ENCODE assay signal across 10 mouse cellular contexts in the genomic region with DNA sequence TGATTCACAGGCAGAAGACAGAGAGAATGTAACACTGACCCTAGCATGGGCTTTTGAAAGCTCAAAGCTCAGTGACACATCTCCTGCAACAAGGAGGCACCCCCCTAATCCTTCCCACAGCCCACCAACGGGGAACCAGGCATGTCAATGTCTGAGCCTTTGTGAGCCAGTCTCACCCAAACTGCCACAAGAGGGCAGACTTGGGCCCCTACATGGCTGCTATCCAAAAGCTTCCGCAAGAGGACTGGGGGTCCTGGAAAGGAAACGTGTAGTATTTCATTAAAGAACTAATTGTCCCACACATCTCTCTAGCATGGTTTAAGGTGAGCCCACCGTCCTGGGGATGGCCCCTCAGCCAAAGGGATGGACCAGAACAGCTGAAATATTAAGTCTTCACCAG. TPM values are rescaled to one million over a fixed set of nuclear protein-coding genes. Genes with fewer than 3 reads are reported as not detected.
DNase-seq lines count a peak whose midpoint lies in the region; ATAC-seq and TF ChIP-seq lines count a peak whose summit lies in the region.
"Had no signal": no experiment of that assay in that cellular context is flagged by ENCODE, and none has a peak within 500 bp of the region (broad histone marks: within the 10 kb centered on the region; RNA-seq: fewer than 3 reads in every experiment).

No protein-coding gene starts in this region.

- H3K27ac ChIP-seq in bone marrow macrophage, adult 2 months (ENCODE audit: insufficient read depth, low read depth, low read length): no peak overlapping the region
- H3K27ac ChIP-seq: embryonic facial prominence, embryonic 15.5 days; liver, embryonic 13.5 days had no signal

- no peaks in the 10 kb centered on the region for H3K4me1 ChIP-seq in bone marrow macrophage, adult 2 months (ENCODE audit: control insufficient read depth, insufficient read depth, low read length)
- H3K4me1 ChIP-seq: embryonic facial prominence, embryonic 15.5 days; liver, embryonic 13.5 days had no signal

- TF ChIP-seq CTCF in bone marrow macrophage, adult 2 months (IDR thresholded peaks at IDR 0.05; ENCODE audit: low read depth, low read length): peak; percentile 79

- peak; percentile 66 for DNase-seq in CD4-positive, CD25-positive, alpha-beta regulatory T cell, adult 2 months (ENCODE audit: low read depth, low spot score)
- peak; percentile 13 to 53 for DNase-seq in kidney, postnatal 36 days
- DNase-seq in kidney, adult 9 months: no peak
- DNase-seq in lung, postnatal 4 days: peak; percentile 30 to 40
- no peak for DNase-seq in ovary, postnatal 36 days (ENCODE audit: low spot score)
- no peak for DNase-seq in right cerebral cortex, adult 18-20 months
- DNase-seq: liver, embryonic 13.5 days had no signal

- no peak for TF ChIP-seq POLR2A in bone marrow macrophage, adult 2 months (IDR thresholded peaks at IDR 0.05; ENCODE audit: borderline replicate concordance, low read depth, low read length)

- no peak for ATAC-seq in CD4-positive, CD25-positive, alpha-beta regulatory T cell, adult 4 months

- H3K4me3 ChIP-seq in bone marrow macrophage, adult 2 months (ENCODE audit: insufficient read depth, low read length): no peak overlapping the region
- H3K4me3 ChIP-seq: embryonic facial prominence, embryonic 15.5 days; liver, embryonic 13.5 days had no signal

RNA-seq across cellular contexts. Expression of gene A230050P20Rik, which starts 6.6 kb away (rescaled TPM):
- 10 to 100 TPM; 13.8 to 24.3 TPM for polyA plus RNA-seq in CD4-positive, CD25-positive, alpha-beta regulatory T cell, adult 4 months (2017; shearing (Covaris generic))
- 19.9 and 23.5 TPM in 2 replicates for polyA plus RNA-seq in bone marrow macrophage, adult 2 months (2012; ENCODE audit: insufficient read depth, insufficient read length, missing spikeins)

RNA-seq across cellular contexts. Expression of gene Angptl6, which starts 17.7 kb away (rescaled TPM):
- 1 to 10 TPM in 1 of 2 experiments, under 1 TPM in 1; 0.43 to 1.1 TPM for polyA plus RNA-seq in CD4-positive, CD25-positive, alpha-beta regulatory T cell, adult 4 months (2017; shearing (Covaris generic))
- 1.4 and 1.7 TPM in 2 replicates for polyA plus RNA-seq in bone marrow macrophage, adult 2 months (2012; ENCODE audit: insufficient read depth, insufficient read length, missing spikeins)

RNA-seq across cellular contexts. Expression of gene Ppan, which starts 26.2 kb away (rescaled TPM):
- polyA plus RNA-seq in CD4-positive, CD25-positive, alpha-beta regulatory T cell, adult 4 months (2017; shearing (Covaris generic)): 10 to 100 TPM; 24.1 to 36.4 TPM
- polyA plus RNA-seq in bone marrow macrophage, adult 2 months (2012; ENCODE audit: insufficient read depth, insufficient read length, missing spikeins): 9.2 and 11.9 TPM in 2 replicates

RNA-seq across cellular contexts. Expression of gene Eif3g, which starts 36.6 kb away (rescaled TPM):
- 100 to 1,000 TPM; 200 to 213 TPM for polyA plus RNA-seq in CD4-positive, CD25-positive, alpha-beta regulatory T cell, adult 4 months (2017; shearing (Covaris generic))
- 65.4 and 71.5 TPM in 2 replicates for polyA plus RNA-seq in bone marrow macrophage, adult 2 months (2012; ENCODE audit: insufficient read depth, insufficient read length, missing spikeins)

RNA-seq across cellular contexts. Expression of gene Rdh8, which starts 43.5 kb away (rescaled TPM):
- polyA plus RNA-seq in CD4-positive, CD25-positive, alpha-beta regulatory T cell, adult 4 months (2017; shearing (Covaris generic)): not detected
- polyA plus RNA-seq in bone marrow macrophage, adult 2 months (2012; ENCODE audit: insufficient read depth, insufficient read length, missing spikeins): not detected in 2 replicates
- polyA plus RNA-seq: embryonic facial prominence, embryonic 15.5 days; liver, embryonic 13.5 days had no signal

Comparison
In these comparisons a context has a peak if more than half of its experiments do, and no peak if none do; other contexts are left out.
1. DNase-seq: peak in CD4-positive, CD25-positive, alpha-beta regulatory T cell, adult 2 months (single experiment), kidney, postnatal 36 days (2 of 2) and lung, postnatal 4 days (2 of 2); none in kidney, adult 9 months (single experiment), ovary, postnatal 36 days (single experiment) and right cerebral cortex, adult 18-20 months (single experiment).